Mouse (Mus musculus) limb, embryonic 10.5 days (tissue): Measurements from ENCODE around the gene Trim42. TPM values are rescaled to one million over a fixed set of nuclear protein-coding genes. Genes with fewer than 3 reads are reported as not detected.

Experiments used
- DNase-seq: peaks from one replicate; pipeline ENCODE4 v3.0.0-alpha.2; 2017; ENCODE audit warnings: low spot score
- H3K27ac ChIP-seq: fragments of 300-500 bp; sonication (generic); 2 replicates; pipeline ENCODE4 v1.5.1; 2016; ENCODE audit warnings: mild to moderate bottlenecking
- H3K27me3 ChIP-seq: fragments of 300-500 bp; sonication (generic); 2 replicates; pipeline ENCODE4 v1.6.1; 2016; ENCODE audit warnings: low read depth, mild to moderate bottlenecking; ENCODE audit not compliant: poor library complexity, severe bottlenecking
- H3K36me3 ChIP-seq: fragments of 300-500 bp; sonication (generic); 2 replicates; pipeline ENCODE4 v1.6.1; 2016; ENCODE audit warnings: mild to moderate bottlenecking, moderate library complexity
- H3K4me1 ChIP-seq: fragments of 300-500 bp; sonication (generic); 2 replicates; pipeline ENCODE4 v1.6.1; 2016
- H3K4me3 ChIP-seq: fragments of 300-500 bp; sonication (generic); 2 replicates; pipeline ENCODE4 v1.5.1; 2016; ENCODE audit warnings: mild to moderate bottlenecking, moderate library complexity
- H3K9me3 ChIP-seq: fragments of 300-500 bp; sonication (generic); replicated peaks from 2 replicates; pipeline ENCODE4 v1.6.1; 2016; ENCODE audit warnings: mild to moderate bottlenecking
- WGBS: fragments of 180-500 bp; shearing (Covaris S2); methylation state at CpG from one replicate; pipeline ENCODE4 v1.1.7; 2016; 5-methylcytosine and 5-hydroxymethylcytosine counted together
- polyA plus RNA-seq: library from polyadenylated mRNA; unstranded; fragments of >200 nt; fragmentation: Nextera tagmentation; extraction: Ambion mirVana; gene quantifications from 2 replicates; pipeline ENCODE4 v1.2.1, GENCODE M21; 2016

Gene Trim42
- polyA plus RNA-seq = not detected in 2 replicates

GRCm38 (mm10) chr9:97369591-97369990, at the start of gene Trim42:
Gene Trim42, minus strand, starts transcription at chr9:97369958.
- no peak within 1 kb of the TSS for H3K27ac ChIP-seq
- H3K27me3 ChIP-seq = no peaks in the 10 kb centered on the region
- H3K9me3 ChIP-seq = no peaks in the 10 kb centered on the region
- H3K4me3 ChIP-seq = no peak within 1 kb of the TSS
- no peaks in the 10 kb centered on the region for H3K36me3 ChIP-seq
- H3K4me1 ChIP-seq = no peaks in the 10 kb centered on the region
- DNase-seq = no peak
- WGBS = 87% methylated on average over 7 of the region's 7 CpGs

- Histone ChIP-seq H3K36me3 (no peaks in the 10 kb centered on the region), H3K27ac (no peak overlapping the region), H3K27me3 (no peaks in the 10 kb centered on the region), H3K9me3 (no peaks in the 10 kb centered on the region), H3K4me1 (no peaks in the 10 kb centered on the region), H3K4me3 (no peak overlapping the region)
- 85% methylated on average over 6 of the region's 6 CpGs for WGBS
- DNase-seq = no peak
Measured at GRCm38 (mm10) chr9:97414876-97415668, 45.3 kb upstream of the Trim42 start.

DNA sequence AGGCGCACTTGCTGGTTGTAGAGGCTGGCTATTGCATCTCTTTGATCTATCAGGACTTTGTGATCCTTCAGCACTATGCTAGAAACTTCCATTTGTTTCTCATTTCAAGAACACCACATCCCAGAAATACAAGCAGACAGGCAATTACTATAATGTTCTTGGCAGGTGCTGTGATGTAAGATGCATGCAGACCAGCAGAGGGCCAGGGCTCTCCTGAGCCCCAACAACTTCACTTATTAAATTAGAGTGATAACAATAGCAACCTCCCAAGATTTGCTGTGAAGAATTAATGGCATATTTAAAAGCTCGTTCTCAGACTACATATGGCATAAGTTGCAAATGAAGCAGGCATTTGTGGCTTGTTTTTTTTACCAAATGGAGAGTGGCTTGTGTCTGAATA, 38.4 kb upstream of the Trim42 start:
- no peaks in the 10 kb centered on the region for H3K4me1 ChIP-seq
- no peaks in the 10 kb centered on the region for H3K36me3 ChIP-seq
- no peaks in the 10 kb centered on the region for H3K27me3 ChIP-seq
- 92% methylated on average over 2 of the region's 2 CpGs for WGBS
- no peak overlapping the region for H3K27ac ChIP-seq
- no peak overlapping the region for H3K4me3 ChIP-seq
- DNase-seq = no peak
- H3K9me3 ChIP-seq = no peaks in the 10 kb centered on the region

DNA sequence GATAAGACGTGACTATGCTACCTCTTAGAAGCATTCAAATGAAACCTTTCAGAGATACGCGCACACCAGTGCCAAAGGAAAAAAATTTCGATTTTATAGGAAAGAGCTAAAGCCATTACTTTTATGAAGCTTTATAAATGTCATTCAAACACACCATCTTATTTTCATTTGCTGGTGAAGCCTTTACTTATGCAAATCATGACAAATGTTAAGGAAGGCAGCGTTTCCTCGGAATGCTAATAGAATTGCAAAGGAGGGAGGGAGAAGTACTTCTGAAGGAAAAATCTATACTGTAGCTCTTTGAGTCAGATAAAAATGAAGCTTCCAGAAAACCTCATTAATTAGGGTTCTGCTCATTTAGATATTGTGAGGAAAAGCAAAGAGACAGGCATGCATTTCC, 13.3 kb downstream of the Trim42 start:
- no peak for DNase-seq
- no peak overlapping the region for H3K4me3 ChIP-seq
- H3K27me3 ChIP-seq = no peaks in the 10 kb centered on the region
- no peaks in the 10 kb centered on the region for H3K36me3 ChIP-seq
- no peak overlapping the region for H3K27ac ChIP-seq
- WGBS = 80% methylated on average over 6 of the region's 6 CpGs
- H3K4me1 ChIP-seq = no peaks in the 10 kb centered on the region
- no peaks in the 10 kb centered on the region for H3K9me3 ChIP-seq

DNA sequence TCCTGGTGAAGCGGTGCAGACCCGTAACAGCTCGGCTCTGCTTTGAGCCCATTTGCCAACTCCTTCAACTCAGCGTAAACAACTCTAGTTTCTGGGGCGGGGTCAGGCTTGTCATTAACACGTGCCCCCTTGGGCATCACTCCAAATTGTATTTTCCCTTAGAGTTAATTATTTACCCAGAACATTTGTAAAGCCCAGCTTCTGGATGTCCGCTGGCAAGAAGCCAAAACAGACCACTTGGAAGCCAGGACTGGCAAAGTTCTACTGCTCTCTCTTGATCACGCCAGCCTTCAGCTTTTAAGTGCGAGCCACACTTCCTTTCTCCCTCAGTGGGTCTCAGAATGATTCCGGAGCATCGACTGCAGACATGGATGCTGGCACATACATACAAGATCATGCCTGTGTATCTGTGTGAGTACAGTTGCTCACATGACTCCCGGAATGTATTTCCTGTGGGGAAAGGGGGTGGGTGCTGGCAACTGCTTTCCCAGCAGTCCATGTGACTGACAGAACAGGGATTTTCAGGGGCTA, 24.9 kb downstream of the Trim42 start:
- no peak overlapping the region for H3K4me3 ChIP-seq
- 70% methylated on average over 12 of the region's 12 CpGs for WGBS
- DNase-seq = no peak
- no peaks in the 10 kb centered on the region for H3K9me3 ChIP-seq
- no peaks in the 10 kb centered on the region for H3K36me3 ChIP-seq
- peaks cover 18% of the 10 kb centered on the region for H3K4me1 ChIP-seq
- H3K27ac ChIP-seq = peak overlapping the region; percentile 28; the same call in 1 of the 2 replicates
- H3K27me3 ChIP-seq = no peaks in the 10 kb centered on the region

DNA sequence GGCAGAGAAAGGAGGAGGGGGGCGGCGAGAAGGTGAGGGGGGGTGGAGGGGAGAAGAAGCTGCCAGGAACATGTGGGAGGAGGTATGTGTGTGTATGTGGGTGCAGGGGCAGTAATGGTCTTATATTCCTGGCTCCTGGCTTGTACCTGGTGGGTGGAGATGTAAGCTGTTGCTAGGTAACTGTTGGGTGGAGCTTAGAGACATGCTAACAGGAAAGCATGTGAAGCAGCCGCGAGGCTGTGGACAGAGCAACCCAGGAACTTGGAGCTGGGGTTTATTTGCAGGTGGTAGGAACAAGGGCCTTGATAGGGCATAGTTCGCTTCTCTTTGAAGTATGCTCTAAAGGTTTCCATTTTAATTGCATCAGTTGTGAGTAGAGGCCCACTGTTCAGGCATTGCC, 28.0 kb downstream of the Trim42 start:
- Histone ChIP-seq H3K27me3 (no peaks in the 10 kb centered on the region), H3K9me3 (no peaks in the 10 kb centered on the region), H3K4me3 (no peak overlapping the region), H3K27ac (no peak overlapping the region), H3K4me1 (peaks cover 18% of the 10 kb centered on the region), H3K36me3 (no peaks in the 10 kb centered on the region)
- no peak for DNase-seq
- WGBS = 60% methylated on average over 5 of the region's 5 CpGs

GRCm38 (mm10) chr9:97322846-97323245, 46.9 kb downstream of the Trim42 start:
- Histone ChIP-seq H3K36me3 (no peaks in the 10 kb centered on the region), H3K4me1 (no peaks in the 10 kb centered on the region), H3K27me3 (no peaks in the 10 kb centered on the region), H3K27ac (no peak overlapping the region), H3K9me3 (no peaks in the 10 kb centered on the region), H3K4me3 (no peak overlapping the region)
- no peak for DNase-seq
- 76% methylated on average over 3 of the region's 3 CpGs for WGBS

GRCm38 (mm10) chr9:97322120-97322519, 47.6 kb downstream of the Trim42 start:
- 84% methylated on average over 10 of the region's 10 CpGs for WGBS
- no peaks in the 10 kb centered on the region for H3K4me1 ChIP-seq
- H3K27me3 ChIP-seq = no peaks in the 10 kb centered on the region
- H3K9me3 ChIP-seq = no peaks in the 10 kb centered on the region
- H3K36me3 ChIP-seq = no peaks in the 10 kb centered on the region
- no peak overlapping the region for H3K27ac ChIP-seq
- DNase-seq = no peak
- no peak overlapping the region for H3K4me3 ChIP-seq

DNA sequence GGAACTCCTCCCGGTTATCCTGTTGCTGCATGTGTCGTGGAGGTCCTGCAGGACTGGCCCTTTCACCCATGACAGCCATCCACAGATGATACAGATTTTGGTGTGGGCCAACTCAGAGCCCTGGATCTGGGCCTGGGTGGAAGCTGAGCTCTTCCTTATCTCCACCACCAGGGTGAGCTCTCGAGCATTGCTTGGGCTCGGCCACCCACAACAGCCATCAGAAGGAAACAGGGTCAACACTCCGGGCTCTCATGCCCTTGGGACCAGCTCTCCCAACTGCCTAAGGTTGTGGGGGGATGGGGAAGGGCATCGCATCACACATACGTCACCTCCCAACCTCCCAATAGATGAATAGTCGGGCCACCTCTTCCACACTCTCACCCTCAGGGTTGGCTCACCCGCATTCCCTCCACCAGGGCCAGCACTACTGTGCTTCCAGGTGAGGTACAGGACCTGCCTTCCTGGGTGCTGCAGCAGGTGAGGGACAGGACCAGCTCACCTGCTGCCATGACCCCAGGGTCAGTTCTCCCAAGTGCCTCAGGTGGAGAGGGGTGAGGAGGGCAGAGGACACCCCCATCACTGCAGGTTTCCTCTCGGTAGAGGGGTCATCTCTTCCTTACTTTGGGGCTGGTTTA, 54.2 kb downstream of the Trim42 start:
- Histone ChIP-seq H3K4me1 (no peaks in the 10 kb centered on the region), H3K36me3 (no peaks in the 10 kb centered on the region), H3K27me3 (no peaks in the 10 kb centered on the region), H3K9me3 (no peaks in the 10 kb centered on the region), H3K27ac (no peak overlapping the region), H3K4me3 (no peak overlapping the region)
- WGBS = 72% methylated on average over 10 of the region's 10 CpGs
- no peak for DNase-seq

GRCm38 (mm10) chr9:97311614-97312013, 58.1 kb downstream of the Trim42 start:
- H3K27me3 ChIP-seq = no peaks in the 10 kb centered on the region
- 89% methylated on average over 7 of the region's 7 CpGs for WGBS
- H3K36me3 ChIP-seq = no peaks in the 10 kb centered on the region
- H3K4me3 ChIP-seq = no peak overlapping the region
- DNase-seq = no peak
- no peaks in the 10 kb centered on the region for H3K9me3 ChIP-seq
- H3K4me1 ChIP-seq = peaks cover 17% of the 10 kb centered on the region; the same call in 1 of the 2 replicates
- H3K27ac ChIP-seq = no peak overlapping the region

DNA sequence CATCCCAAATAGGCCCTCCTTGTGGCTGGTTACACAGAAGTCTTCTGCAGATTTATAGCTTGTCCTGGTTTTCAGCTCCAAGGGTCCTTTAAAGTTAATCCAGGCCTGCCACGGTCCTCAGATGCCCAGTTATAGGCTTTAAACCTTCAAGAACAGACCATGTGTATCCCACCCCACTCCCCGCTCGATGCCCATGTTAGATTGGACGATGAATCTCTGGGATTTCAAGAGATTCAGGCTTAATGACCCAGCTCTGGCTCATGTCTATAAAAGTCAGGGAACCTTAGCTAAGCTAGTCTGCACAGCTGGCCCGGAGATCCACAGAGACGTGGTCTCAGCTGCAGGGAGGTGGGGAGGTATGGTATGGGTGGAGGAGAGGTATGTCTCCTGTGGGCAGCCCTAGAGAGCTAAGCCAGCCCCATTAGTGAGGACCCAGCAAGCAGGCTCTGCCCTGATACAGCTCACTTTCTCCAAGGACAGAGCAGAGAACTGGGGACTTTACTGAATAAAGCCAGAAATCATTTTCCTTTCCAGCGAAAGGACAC, 60.2 kb downstream of the Trim42 start:
- Histone ChIP-seq H3K9me3 (no peaks in the 10 kb centered on the region), H3K4me1 (peaks cover 17% of the 10 kb centered on the region; the same call in 1 of the 2 replicates), H3K4me3 (no peak overlapping the region), H3K36me3 (no peaks in the 10 kb centered on the region), H3K27ac (no peak overlapping the region), H3K27me3 (no peaks in the 10 kb centered on the region)
- no peak for DNase-seq
- 66% methylated on average over 7 of the region's 7 CpGs for WGBS

GRCm38 (mm10) chr9:97307705-97308485, 61.9 kb downstream of the Trim42 start:
- Histone ChIP-seq H3K9me3 (no peaks in the 10 kb centered on the region), H3K27ac (no peak overlapping the region), H3K36me3 (no peaks in the 10 kb centered on the region), H3K4me3 (no peak overlapping the region), H3K4me1 (peaks cover 17% of the 10 kb centered on the region; the same call in 1 of the 2 replicates), H3K27me3 (no peaks in the 10 kb centered on the region)
- no peak for DNase-seq
- WGBS = 53% methylated on average over 6 of the region's 6 CpGs
